Mouse (Mus musculus): ENCODE data around the gene Grwd1. TPM values are rescaled to one million over a fixed set of nuclear protein-coding genes. Genes with fewer than 3 reads are reported as not detected.

Gene Grwd1
- total and polyA plus RNA-seq, 3 experiments = 10.2 to 72.8 (median 20.6) TPM

DNA sequence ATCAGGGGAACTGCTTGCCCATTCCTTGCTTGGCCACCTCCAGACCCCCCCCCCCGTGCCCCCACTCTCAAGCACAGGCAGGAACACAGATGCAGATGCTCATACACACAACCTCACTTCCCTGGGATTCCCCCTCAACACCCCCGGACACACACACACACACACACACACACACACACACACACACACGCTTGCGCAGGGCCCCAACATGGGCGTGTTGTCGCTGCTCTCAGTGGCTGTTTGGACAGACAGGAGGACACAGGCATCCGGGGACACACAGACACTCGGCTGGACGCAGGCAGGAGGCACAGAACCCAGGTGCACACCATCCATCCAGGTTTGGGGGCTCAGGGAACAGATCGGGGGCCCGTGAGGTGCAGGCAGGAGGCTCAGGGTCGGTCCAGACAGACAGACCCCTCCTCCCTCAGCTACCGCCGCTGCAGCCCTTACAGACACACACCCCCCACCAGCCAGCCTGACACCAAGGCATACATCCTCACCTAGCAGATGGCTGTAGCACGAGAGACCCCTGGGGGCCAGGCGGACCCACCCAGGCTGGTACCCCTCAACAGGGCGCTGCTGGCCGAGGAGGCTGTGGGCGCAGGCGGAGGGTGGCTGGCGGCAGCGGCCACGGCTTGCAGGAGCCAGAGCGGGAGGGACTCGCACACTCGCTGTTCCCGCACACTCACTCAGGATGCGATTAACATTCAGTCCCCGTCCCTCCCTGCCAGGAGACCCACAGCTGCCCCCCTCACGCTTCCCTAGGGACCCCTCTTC lies 39.7 kb upstream of the Grwd1 start:
- no peak for ATAC-seq (ENCODE audit: extremely low read depth, insufficient number of reproducible peaks, low FRiP score, poor library complexity, severe bottlenecking)
- Histone ChIP-seq H3K9me3 (replicated peaks) (peaks cover 5% of the 10 kb centered on the region), H3K4me1 (ENCODE audit: insufficient read depth, low read depth, low read length) (peaks cover 33% of the 10 kb centered on the region), H3K36me3 (replicated peaks) (peaks cover 17% of the 10 kb centered on the region), H3K27me3 (ENCODE audit: insufficient read depth, low read length) (peaks cover 48% of the 10 kb centered on the region), H3K4me3 (ENCODE audit: low read depth, low read length) (no peak overlapping the region)
- DNase-seq (ENCODE audit: low spot score) = no peak
- TF ChIP-seq TAL1 (conservative IDR thresholded peaks at IDR 0.05; ENCODE audit: low read depth, low read length) (no peak), GATA2 (IDR thresholded peaks at IDR 0.05; ENCODE audit: borderline replicate concordance, low read depth, low read length) (no peak), POLR2AphosphoS5 (IDR thresholded peaks at IDR 0.05; ENCODE audit: insufficient replicate concordance, low read depth, low read length) (no peak), CTCF (IDR thresholded peaks at IDR 0.05; ENCODE audit: low read depth, low read length) (no peak), GATA1 (IDR thresholded peaks at IDR 0.05; ENCODE audit: borderline replicate concordance, low read length) (no peak)

DNA sequence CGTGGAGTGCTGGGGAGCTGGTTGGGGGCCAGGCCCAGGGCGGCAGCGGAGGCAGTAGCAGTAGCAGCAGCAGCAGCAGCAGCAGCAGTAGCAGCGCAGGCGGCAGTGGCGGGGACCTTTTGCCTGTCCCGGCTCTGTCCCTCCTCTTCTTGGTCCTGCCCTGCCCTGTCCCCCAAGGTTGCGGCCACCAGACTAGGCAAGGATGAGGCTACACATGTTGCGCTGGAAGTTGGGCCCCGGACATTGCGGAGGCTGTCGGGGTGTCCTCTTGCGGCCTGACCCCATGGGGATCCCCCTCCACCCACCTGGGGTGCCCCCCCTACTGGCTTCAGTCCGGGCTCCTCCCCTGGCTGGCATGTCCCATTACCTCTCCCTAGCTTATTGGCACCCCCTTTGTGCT lies 39.0 kb upstream of the Grwd1 start:
- ATAC-seq (ENCODE audit: extremely low read depth, insufficient number of reproducible peaks, low FRiP score, poor library complexity, severe bottlenecking) (no peak), DNase-seq (ENCODE audit: low spot score) (no peak)
- peaks cover 29% of the 10 kb centered on the region for H3K4me1 ChIP-seq (ENCODE audit: insufficient read depth, low read depth, low read length)
- H3K9me3 ChIP-seq (replicated peaks) = peaks cover 5% of the 10 kb centered on the region
- TF ChIP-seq POLR2AphosphoS5 (IDR thresholded peaks at IDR 0.05; ENCODE audit: insufficient replicate concordance, low read depth, low read length) = no peak
- no peak for TF ChIP-seq GATA2 (IDR thresholded peaks at IDR 0.05; ENCODE audit: borderline replicate concordance, low read depth, low read length)
- TF ChIP-seq TAL1 (conservative IDR thresholded peaks at IDR 0.05; ENCODE audit: low read depth, low read length) = no peak
- no peak for TF ChIP-seq GATA1 (IDR thresholded peaks at IDR 0.05; ENCODE audit: borderline replicate concordance, low read length)
- no peak for TF ChIP-seq CTCF (IDR thresholded peaks at IDR 0.05; ENCODE audit: low read depth, low read length)
- H3K4me3 ChIP-seq (ENCODE audit: low read depth, low read length) = no peak overlapping the region
- H3K27me3 ChIP-seq (ENCODE audit: insufficient read depth, low read length) = peaks cover 53% of the 10 kb centered on the region
- peaks cover 11% of the 10 kb centered on the region for H3K36me3 ChIP-seq (replicated peaks)

DNA sequence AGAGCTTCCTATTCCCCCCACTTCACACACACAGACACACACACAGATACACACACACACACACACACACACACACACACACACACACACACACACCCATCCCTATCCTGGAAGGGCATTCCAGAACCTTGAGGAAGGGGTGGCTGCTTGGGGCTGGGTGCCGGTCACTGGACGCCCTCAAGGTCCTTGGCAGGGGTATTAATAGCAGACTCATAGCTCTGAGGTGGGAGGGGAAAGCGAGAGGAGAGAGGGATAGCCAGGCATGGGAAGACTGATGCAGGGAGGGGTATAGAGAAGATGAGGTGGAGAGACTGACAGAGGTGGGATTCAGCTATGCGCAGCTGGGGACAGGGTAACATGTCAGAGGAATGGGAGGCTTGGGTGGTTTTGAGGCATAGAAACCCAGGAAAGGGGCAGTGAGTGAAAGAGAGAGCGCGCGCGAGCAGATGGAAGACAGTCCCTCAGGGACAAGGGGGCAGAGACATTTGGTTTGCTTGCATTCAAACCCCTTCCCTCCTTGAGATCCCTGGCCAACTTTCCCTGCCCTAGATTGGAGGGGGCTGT lies 38.4 kb upstream of the Grwd1 start:
- Histone ChIP-seq H3K36me3 (replicated peaks) (peaks cover 5% of the 10 kb centered on the region), H3K4me1 (ENCODE audit: insufficient read depth, low read depth, low read length) (peaks cover 23% of the 10 kb centered on the region), H3K27me3 (ENCODE audit: insufficient read depth, low read length) (peaks cover 53% of the 10 kb centered on the region), H3K9me3 (replicated peaks) (peaks cover 5% of the 10 kb centered on the region), H3K4me3 (ENCODE audit: low read depth, low read length) (no peak overlapping the region)
- DNase-seq (ENCODE audit: low spot score) = no peak
- TF ChIP-seq POLR2AphosphoS5 (IDR thresholded peaks at IDR 0.05; ENCODE audit: insufficient replicate concordance, low read depth, low read length) (no peak), GATA2 (IDR thresholded peaks at IDR 0.05; ENCODE audit: borderline replicate concordance, low read depth, low read length) (no peak), TAL1 (conservative IDR thresholded peaks at IDR 0.05; ENCODE audit: low read depth, low read length) (no peak), GATA1 (IDR thresholded peaks at IDR 0.05; ENCODE audit: borderline replicate concordance, low read length) (no peak), CTCF (IDR thresholded peaks at IDR 0.05; ENCODE audit: low read depth, low read length) (no peak)
- ATAC-seq (ENCODE audit: extremely low read depth, insufficient number of reproducible peaks, low FRiP score, poor library complexity, severe bottlenecking) = no peak

DNA sequence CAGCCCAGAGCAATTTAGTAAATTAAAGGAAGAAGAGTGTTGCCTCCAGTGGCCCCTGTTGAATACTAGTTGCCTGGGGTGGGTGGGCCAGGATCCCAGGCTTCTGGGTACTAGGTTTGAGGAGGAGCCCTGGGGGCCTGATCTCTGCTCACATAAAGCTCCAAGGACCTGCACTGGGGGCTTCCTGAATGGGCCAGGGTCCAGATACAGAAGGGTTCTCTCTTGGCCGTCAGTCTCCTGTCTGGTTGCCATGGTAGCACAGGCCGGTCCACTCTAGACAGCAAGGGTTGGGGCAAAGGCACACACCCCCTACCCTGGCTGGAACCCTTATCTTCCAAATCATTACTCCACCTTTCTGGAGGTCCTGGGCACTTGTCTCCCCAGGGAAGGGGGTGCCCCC lies 37.1 kb upstream of the Grwd1 start:
- peaks cover 13% of the 10 kb centered on the region; the same call in 1 of the 2 replicates for H3K4me1 ChIP-seq (ENCODE audit: insufficient read depth, low read depth, low read length)
- DNase-seq (ENCODE audit: low spot score) (no peak), ATAC-seq (ENCODE audit: extremely low read depth, insufficient number of reproducible peaks, low FRiP score, poor library complexity, severe bottlenecking) (no peak)
- no peak for TF ChIP-seq GATA1 (IDR thresholded peaks at IDR 0.05; ENCODE audit: borderline replicate concordance, low read length)
- no peak for TF ChIP-seq GATA2 (IDR thresholded peaks at IDR 0.05; ENCODE audit: borderline replicate concordance, low read depth, low read length)
- no peak for TF ChIP-seq POLR2AphosphoS5 (IDR thresholded peaks at IDR 0.05; ENCODE audit: insufficient replicate concordance, low read depth, low read length)
- no peak for TF ChIP-seq TAL1 (conservative IDR thresholded peaks at IDR 0.05; ENCODE audit: low read depth, low read length)
- TF ChIP-seq CTCF (IDR thresholded peaks at IDR 0.05; ENCODE audit: low read depth, low read length) = no peak
- H3K4me3 ChIP-seq (ENCODE audit: low read depth, low read length) = no peak overlapping the region
- H3K9me3 ChIP-seq (replicated peaks) = peaks cover 5% of the 10 kb centered on the region
- no peaks in the 10 kb centered on the region for H3K36me3 ChIP-seq (replicated peaks)
- peaks cover 55% of the 10 kb centered on the region for H3K27me3 ChIP-seq (ENCODE audit: insufficient read depth, low read length)

DNA sequence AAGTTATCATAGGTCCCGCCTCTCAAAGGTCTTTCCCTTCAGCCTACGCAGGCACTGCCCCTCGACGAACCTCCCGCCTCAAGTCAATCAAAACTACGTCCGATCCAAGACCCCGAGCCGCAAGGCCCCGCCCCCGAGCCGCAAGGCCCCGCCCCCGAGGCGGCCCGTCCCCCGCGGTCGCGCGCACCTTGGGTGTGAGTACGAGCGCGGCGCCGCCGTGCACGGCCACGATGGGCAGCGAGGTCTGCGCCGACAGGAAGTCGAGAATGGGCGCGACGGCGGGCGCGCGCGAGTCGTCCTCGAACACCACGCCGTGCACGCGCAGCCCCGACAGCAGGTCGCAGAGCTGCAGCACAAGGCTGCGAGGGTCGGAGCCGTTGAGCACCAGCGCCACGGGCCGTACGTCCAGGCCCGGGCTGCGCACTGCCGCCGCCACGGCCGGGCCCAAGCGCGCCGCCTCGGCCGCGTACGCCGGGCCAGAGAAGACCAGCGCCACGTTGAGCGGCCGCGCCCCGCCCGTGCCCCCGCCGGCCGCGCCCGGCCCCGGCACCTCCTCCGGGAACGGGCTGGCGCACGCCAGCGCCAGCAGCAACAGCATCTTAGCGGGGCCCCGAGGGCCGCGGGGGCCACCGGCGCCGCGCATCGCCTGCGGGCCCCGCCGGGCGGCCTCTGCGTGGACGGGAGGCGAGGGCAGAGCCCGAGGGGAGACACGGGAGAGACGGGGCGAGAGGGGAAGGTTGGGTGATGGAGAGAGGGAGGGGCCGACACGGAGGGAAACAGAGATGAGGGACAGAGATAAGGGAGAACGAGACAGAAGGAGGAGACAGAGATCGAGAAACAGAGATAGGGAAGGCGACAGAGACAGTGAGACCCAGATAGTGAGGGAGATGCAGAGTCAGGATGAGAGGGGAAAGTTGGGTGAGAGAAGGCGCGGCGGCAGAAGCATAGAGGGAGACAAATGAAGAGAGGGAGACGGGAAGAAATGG lies 35.5 kb upstream of the Grwd1 start:
- no peak for TF ChIP-seq CTCF (IDR thresholded peaks at IDR 0.05; ENCODE audit: low read depth, low read length)
- TF ChIP-seq POLR2AphosphoS5 (IDR thresholded peaks at IDR 0.05; ENCODE audit: insufficient replicate concordance, low read depth, low read length) = no peak
- no peak for TF ChIP-seq GATA1 (IDR thresholded peaks at IDR 0.05; ENCODE audit: borderline replicate concordance, low read length)
- no peak for TF ChIP-seq TAL1 (conservative IDR thresholded peaks at IDR 0.05; ENCODE audit: low read depth, low read length)
- no peak for TF ChIP-seq GATA2 (IDR thresholded peaks at IDR 0.05; ENCODE audit: borderline replicate concordance, low read depth, low read length)
- Histone ChIP-seq H3K4me1 (ENCODE audit: insufficient read depth, low read depth, low read length) (peaks cover 13% of the 10 kb centered on the region; the same call in 1 of the 2 replicates), H3K9me3 (replicated peaks) (peaks cover 5% of the 10 kb centered on the region), H3K4me3 (ENCODE audit: low read depth, low read length) (peak overlapping the region; percentile 64), H3K36me3 (replicated peaks) (no peaks in the 10 kb centered on the region), H3K27me3 (ENCODE audit: insufficient read depth, low read length) (peaks cover 61% of the 10 kb centered on the region)
- ATAC-seq (ENCODE audit: extremely low read depth, insufficient number of reproducible peaks, low FRiP score, poor library complexity, severe bottlenecking) (no peak), DNase-seq (ENCODE audit: low spot score) (no peak)

Measured in G1E (cell line).